Mouse (Mus musculus): ENCODE data around the gene Bach2. TPM values are rescaled to one million over a fixed set of nuclear protein-coding genes. Genes with fewer than 3 reads are reported as not detected.

Bach2 gene
- total RNA-seq (2017): 1.6 and 8.9 TPM in 2 replicates

DNA sequence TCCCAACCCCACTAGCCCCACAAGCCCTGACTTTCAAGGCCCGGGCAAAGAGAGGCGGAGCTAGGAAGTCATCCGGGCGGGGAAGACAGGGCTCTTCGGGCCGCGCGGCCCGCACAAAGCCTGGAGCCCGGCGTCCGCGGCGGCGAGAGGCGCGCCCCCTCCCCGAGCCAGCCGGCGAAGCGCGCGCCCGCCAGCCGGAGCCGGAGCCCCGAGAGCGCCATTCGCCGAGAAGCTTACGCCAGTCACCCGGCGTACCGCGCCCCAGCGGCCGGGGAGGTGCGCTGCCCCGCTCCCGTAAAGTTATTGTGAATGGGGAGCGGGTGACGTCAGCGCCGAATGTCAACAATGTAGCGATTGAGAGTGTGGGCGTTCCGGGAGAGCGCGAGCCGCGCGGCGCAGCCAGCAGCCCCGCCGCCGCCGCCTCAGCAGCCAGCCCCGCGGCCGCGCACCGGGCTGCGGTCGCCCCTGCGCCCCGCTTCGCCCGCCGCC lies at the start of gene Bach2:
Bach2 (plus strand) TSS at position 439 of the 489 bp plus-strand sequence.
- peak; percentile 87 for ATAC-seq (replicated peaks; ENCODE audit: low read depth, poor library complexity, severe bottlenecking)

DNA sequence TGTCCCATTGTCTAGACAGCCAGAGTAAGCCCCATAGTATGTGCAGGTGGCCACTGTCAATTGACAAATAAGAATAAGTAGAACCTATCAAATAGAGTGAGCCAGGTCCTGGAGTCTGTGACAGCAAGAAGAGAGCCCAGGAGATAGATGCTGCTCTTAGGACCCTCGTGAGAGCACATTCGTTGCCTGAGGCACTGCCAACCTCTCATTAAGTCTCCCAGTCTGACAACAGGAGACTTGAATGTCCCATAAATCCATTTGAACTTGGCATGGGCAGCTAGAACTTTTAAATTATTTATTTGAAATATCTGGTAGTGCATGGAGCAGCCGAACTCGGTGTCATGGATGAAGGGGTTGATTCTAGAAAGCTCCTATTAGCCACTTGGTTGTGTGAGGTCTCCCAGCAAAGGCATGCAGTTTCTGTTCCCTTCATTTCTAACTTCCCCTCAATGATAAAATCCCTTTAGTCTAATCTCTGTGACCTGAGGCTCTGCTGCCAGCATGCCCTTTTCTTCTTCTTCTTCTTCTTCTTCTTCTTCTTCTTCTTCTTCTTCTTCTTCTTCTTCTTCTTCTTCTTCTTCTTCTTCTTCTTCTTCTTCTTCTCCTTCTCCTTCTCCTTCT lies 49.1 kb upstream of the Bach2 start:
- ATAC-seq (replicated peaks; ENCODE audit: low read depth, poor library complexity, severe bottlenecking): no peak

DNA sequence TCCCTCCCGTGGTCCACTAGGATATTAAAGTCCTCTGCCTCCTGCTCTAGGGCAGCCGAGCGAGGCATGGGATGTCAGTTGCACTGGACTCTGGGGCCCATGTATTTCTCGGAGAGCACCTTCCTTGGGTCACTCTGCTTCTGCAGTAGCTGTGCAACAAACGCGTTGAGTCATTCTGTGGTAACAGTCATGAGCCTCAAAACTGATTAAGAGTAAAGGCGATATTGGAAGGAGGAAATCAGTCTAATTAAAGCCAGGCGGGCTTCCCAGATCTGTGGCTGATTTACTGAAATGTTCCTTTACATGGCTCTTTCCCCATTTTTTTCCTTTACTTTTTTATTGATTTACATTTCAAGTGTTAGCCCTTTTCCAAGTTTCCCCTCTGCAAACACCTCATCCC lies 48.1 kb upstream of the Bach2 start:
- peak; percentile 66 for ATAC-seq (replicated peaks; ENCODE audit: low read depth, poor library complexity, severe bottlenecking)

DNA sequence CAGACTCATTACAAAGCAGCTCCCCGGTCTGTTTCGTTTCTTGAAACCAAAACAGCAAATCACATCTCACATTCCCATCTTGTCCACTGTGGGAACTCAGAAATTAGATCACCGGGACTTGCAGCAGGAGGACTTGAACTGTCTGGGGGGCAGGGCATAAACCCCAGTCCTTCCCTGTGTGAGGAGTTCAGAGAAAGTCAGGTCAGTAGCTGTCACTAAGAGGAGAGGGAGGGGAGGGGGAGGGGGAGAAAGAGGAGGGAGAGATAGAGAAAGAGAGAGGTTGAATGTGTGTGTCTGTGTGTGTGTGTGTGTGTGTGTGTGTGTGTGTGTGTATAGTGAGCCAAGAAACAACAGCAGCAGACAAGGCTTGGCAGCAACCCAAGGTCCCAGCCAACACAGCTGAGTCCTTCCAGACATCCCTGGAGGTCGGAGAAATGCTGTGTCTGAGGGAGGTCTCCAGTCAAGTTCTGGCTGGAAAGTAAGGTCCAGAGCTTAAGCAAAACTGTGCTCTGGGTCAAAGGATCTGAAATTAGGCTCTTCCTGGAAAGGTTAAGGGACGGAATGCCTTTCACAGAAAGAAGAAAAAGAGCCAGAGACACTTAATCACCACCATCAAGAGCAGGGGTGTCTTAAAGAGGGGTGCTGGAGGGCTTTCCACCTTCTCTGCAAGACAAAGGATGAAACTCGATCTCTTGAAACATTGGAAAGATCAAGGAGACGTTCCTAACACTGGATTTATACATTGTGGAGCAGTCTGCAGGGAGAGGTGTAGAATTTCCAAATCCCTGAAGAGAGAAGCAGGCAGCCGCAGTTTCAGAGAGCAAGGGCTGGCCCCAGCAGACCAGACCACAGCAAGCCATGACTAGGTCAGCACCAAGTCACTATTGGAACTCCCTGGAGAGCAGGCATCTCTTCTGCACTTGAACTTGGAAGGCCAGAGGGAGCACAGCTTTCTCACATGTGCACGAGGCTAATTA lies 42.4 kb upstream of the Bach2 start:
- no peak for ATAC-seq (replicated peaks; ENCODE audit: low read depth, poor library complexity, severe bottlenecking)

DNA sequence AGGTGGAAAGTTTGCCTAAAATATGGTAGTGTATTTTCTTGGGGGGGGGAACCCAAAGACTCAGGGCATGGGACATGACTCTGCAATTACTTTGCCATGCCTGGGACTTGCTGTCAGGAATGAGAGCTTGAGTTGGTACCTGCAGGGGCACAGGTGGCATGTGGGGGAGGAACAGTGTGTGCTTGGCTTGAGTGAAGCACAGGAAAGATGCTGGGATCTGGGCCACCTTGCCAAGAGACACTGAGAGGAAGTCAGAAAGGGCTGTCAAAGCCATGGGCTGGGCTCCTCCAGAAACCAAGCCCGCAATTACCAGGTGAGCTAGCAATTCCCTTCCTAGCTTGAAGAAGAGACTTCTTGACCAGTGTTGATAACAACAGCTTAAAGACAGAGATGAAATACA lies 40.6 kb upstream of the Bach2 start:
- ATAC-seq (replicated peaks; ENCODE audit: low read depth, poor library complexity, severe bottlenecking): no peak

DNA sequence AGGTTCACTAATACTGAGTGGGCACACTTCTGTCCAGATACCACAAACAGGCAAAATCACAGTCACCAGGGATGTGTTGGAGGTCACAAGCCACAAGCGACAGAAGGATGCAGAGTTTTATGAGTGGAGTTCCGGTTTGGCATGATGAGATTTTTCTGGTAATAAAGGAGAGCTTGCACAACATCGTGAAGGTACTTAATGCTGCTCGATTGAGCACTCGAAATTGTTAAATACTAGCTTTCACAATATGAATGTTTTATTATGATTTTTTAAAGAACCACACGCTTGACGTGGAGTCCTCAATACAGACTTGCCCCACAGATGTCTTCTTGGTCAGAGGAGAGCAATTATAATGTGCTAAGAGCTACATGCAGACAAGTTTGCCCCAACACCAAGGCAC lies 40.0 kb upstream of the Bach2 start:
- no peak for ATAC-seq (replicated peaks; ENCODE audit: low read depth, poor library complexity, severe bottlenecking)

DNA sequence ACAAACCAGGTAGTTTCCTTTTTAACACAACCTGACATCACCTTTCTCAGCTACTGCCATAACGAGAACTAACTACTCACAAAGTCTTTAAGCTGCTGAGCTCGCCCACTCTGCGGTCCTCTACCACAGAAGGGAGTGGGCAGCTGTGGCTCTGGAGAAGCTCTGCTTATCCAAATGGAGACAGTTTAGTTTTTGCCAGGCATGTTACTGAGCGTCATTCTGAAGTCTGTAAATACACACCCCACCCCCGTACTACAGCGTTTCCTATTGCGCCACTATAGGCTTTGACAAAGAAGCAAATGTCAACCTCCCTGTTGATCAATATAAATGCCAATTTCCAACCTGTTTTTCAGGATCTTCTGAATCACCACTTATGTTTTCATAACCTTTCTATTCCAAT lies 39.4 kb upstream of the Bach2 start:
- ATAC-seq (replicated peaks; ENCODE audit: low read depth, poor library complexity, severe bottlenecking): no peak

DNA sequence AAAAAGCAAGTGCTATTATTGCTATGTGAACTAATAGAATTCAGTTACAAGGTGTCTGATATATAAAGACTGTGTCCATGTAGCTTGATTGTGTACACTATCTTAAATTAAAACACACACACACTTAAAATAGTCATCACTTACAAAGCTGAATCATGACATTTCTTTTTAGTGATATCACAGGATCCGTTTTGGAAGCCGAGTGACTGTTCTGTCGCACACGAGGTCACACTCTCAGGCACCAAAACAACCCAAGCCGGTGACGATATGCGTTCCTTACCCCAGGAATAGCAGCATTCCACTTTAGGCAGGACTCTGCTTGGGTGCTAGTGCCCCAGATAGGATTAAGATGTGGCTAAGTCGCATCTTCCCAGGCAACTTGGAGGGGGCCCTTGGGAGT lies 37.5 kb upstream of the Bach2 start:
- no peak for ATAC-seq (replicated peaks; ENCODE audit: low read depth, poor library complexity, severe bottlenecking)

DNA sequence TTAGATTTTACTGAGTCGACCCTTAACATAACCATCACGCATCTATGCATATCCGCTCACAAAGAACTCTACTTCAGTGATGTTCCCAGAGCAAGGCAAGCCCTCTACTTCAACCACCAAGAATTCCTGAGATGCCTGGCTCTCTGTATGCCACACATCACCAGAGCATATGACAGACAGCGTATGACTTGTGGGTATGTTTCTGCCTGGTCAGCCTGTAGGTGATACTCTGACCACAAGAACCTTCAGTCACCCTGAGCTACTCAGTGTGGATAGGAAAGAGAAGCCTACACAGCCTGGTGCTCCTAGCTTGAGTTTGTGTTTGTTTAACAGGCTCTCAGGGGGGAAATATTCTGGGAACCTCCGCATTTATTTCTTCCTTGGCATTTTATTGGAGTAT lies 36.2 kb upstream of the Bach2 start:
- no peak for ATAC-seq (replicated peaks; ENCODE audit: low read depth, poor library complexity, severe bottlenecking)

DNA sequence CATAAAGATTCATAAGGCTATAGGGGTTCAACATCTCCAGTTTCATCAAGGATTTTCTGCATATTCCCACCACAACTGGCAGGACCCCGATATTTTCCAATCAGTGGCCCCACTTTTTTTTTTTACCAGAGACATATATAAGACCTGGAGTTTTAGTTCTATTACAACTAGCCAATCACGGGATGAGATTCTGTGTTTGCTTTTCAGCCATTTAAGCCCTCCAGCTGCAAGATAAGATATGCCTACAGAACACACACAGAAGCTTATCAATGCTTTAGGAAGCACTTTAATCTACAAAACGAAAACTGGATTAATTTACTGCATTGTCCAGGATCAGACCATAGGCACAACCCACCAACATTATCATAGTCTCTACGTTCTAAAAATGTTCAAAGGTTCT lies 33.8 kb upstream of the Bach2 start:
- 0 out of 2 replicates have a peak, but pooled peaks have one; percentile 24 for ATAC-seq (replicated peaks; ENCODE audit: low read depth, poor library complexity, severe bottlenecking)

DNA sequence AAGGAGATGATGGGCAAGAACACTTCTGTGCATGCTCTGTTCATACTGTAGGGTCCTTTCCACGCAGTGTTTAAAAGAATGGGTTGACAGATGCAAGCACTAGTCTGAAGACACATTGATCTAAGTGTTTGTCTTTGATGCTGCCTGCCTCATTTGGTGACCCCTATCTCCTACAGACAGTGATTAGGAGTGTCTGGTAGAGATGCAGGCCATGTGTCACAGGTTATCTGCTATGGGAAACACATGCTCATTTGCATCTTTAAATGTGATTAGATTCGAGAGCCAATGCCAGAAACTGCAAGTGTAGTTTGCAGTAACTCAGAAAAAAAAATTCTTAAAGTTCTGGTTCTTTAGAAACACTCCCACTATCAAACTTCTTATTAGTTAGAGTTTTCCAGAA lies 32.8 kb upstream of the Bach2 start:
- no peak; the same call in 1 of the 2 replicates for ATAC-seq (replicated peaks; ENCODE audit: low read depth, poor library complexity, severe bottlenecking)

DNA sequence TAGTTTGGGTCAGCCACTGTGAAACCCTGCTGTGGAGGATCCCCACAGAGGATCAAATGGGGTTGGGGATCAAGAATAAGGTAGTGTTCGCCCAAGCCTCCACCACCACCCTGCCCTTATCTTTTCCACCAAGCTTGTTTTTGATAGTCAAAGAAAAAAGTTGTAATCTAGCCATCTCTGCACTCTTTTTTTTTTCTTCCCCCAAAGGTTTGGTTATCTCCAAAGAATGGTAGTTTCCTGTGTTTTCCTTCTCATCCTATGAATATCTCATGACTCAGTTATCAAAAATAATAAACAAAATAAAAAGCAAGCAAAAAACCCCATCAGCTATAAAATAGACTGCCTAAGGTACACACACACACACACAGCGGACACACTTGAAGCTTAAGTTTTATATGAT lies 28.6 kb upstream of the Bach2 start:
- no peak for ATAC-seq (replicated peaks; ENCODE audit: low read depth, poor library complexity, severe bottlenecking)

DNA sequence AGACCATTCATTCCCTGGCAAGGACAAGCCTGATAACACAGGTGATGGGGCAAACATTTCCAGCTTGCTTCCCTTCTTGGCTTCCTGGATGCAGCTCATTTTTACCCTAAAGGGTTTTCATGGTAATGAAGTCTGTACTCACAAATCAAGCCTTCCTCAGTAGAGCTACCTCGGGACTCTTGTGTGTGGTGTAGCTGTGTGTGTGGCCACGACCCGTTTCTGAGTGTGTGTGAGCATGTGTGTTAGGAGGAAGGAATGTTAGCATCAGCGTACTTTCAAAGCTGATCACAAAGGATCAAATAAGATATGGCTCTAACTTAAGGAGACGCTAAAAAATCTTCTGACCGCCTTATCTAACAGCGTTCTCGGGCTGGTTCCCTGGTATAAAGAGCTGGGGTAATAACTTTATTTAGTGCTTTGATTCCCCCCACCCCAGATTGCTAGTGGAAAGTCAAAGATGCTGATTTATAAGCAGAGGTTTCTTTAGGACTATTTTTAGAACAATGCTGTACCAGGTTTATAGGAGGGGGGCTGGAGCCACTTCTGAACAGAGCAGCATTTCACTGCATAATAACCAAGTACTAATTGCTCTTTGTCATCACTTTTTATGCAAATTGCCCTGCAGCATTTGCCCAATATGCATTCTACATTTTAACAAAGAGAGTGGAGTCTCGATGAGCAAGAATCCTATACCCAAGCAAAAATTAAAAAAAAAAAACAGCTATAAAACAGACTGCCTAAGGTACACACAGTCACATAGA lies 28.0 kb upstream of the Bach2 start:
- ATAC-seq (replicated peaks; ENCODE audit: low read depth, poor library complexity, severe bottlenecking): no peak

DNA sequence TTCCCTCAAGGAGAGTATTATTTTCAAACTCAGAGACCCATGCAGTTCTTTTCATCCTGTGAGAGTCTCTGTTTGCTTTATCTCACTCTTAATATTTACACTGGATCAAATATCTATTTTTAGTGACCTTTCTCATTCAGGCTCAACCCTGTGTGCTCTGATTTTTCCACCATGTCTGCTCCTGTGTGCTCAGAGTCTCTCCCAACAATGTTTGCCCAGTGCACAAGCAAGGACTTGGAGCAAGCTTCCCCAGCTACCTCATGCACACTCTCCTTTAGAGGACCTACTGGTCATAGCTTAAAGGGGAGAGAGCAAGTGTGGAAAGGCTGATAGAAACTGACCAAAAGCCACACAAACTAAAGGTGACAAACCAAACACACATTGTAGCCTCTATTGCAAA lies 26.0 kb upstream of the Bach2 start:
- ATAC-seq (replicated peaks; ENCODE audit: low read depth, poor library complexity, severe bottlenecking): no peak

DNA sequence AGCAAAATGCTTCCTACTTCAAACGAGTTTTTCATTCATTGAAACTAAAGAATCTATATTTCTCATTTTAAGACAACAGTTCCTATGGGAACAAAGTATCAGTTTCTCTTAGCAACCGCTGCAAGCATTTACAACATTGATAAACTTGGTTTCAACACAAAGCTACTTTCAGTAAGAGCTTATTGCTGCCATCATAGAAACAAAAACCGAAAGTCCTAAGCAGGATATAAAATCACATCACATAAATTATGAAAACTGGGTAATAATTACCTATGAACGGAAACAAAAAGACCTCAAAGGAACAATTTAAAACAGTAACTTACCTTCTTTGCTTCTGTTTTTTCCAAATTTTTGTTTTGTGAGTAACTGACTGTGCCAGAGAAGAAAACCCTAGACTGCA lies 22.1 kb upstream of the Bach2 start:
- no peak for ATAC-seq (replicated peaks; ENCODE audit: low read depth, poor library complexity, severe bottlenecking)

DNA sequence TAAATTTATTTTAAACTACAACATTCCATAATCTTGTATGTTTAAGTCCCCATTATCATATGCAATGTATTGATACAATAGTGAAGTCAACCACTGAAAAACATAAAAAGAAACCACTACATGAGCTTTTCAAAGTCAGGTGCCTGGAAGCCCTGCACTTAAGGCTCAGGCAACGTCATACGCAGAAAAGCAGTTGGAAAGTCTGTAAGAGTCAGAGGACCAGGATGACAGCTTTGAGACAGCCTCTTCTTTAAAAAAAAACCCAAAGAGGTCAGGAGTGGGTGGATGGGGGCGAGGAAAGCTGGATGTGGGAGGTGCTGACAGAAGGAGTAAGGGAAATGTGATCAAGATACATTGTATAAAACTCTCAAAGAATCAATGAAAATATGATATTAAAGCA lies 21.6 kb upstream of the Bach2 start:
- ATAC-seq (replicated peaks; ENCODE audit: low read depth, poor library complexity, severe bottlenecking): no peak

DNA sequence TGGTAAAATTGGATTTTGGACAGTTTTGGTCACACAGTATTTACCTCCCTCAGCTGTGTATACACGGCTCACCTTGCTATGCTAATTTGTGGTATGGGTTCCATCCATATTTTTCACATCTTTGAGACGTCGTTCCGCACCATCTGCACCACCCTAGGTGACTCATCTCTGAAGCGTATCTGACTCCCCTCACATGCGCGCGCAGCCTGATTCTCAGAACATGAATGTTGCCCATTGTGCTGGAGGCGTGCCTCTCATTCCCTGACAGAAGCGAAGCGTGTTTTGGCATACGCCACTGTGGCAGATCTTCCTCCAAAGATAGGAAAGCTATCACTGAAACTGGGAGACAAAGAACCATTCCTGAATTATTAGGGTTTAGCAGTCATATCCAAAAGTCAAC lies 21.0 kb upstream of the Bach2 start:
- no peak for ATAC-seq (replicated peaks; ENCODE audit: low read depth, poor library complexity, severe bottlenecking)

DNA sequence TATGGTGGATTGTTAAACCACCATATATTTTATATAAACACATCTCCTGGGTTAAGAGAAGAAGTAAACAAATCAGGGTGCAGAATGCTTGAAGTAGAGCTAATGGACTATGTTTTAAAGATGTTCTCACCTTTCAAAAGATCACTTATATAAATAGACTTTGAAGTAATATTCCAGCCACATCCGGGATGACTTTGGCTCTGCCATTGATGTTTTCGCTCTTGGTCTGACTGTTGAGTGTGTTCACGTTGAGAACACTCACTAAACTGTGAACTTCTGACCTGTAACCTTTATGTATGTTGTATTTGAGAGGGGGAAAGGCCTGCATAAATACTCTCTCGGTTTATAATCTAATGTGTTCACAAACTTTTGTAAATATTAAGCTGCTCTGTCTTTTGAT lies 20.2 kb upstream of the Bach2 start:
- ATAC-seq (replicated peaks; ENCODE audit: low read depth, poor library complexity, severe bottlenecking): no peak

DNA sequence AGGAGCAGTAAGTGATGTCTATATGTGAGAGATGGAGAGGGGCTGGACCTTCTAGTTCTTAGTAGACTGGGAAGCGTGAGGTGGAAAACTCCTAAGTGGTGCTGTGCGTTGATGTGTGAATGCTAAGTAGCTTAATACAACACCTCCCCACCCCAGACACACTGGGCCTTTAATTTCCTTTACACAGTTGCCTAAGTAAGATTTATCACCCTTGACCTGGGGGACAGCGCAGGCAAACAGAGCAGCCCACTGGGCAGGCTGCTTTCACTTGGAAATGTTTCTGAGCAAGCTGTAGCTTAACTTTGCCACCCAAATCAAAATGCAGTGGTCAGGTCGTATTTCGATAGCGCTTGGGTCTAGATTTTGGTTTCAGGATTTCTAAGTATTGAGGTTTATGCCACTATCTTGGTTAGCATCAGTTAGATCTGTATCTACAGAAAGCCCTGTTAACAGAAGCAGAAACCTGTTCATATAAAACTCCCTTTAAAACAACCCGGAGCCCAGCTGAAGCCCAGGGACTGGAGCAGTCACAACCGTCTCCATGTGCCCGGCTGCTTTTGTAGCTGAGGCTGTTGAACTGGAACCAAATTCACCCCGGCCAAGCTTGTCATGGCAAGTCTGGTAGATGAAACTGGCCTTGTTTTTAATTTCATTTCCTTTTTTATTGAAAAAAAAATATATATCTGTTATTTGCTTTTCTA lies 19.0 kb upstream of the Bach2 start:
- no peak for ATAC-seq (replicated peaks; ENCODE audit: low read depth, poor library complexity, severe bottlenecking)

DNA sequence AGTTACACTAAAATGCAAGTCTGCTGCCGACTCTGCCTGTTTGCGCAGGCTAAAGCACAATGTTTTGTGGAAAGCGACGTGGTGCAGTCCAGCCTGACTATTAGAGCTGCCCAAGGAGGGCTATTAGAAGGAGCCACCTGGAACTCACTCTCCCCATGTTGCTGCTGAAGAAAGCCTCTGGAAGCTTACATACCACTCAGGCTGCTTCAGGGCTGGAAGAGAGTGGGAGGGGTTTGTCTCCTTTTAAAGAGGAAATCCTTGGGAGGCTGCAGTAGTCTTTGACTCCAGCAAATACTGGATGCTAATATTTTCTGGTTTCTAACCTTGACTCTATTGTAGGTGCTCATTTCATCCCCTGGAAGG lies 18.5 kb upstream of the Bach2 start:
- no peak for ATAC-seq (replicated peaks; ENCODE audit: low read depth, poor library complexity, severe bottlenecking)
